Mouse (Mus musculus) C2C12 (cell line): ENCODE data around the gene Ephb3.

Experiments
- CTCF ChIP-seq: IDR thresholded peaks from one replicate; pipeline ENCODE4 v1.5.1; 2011; ENCODE audit not compliant: control insufficient read depth, insufficient read depth, insufficient read length
- FOSL1 ChIP-seq: IDR thresholded peaks from one replicate; pipeline ENCODE4 v1.8.0; 2011; ENCODE audit warnings: mild to moderate bottlenecking, low read length; ENCODE audit not compliant: poor library complexity, insufficient read depth, severe bottlenecking
- MAX ChIP-seq: IDR thresholded peaks from one replicate; pipeline ENCODE4 v1.6.1; 2011; ENCODE audit warnings: mild to moderate bottlenecking, control low read depth
- MYOG ChIP-seq: IDR thresholded peaks from one replicate; pipeline ENCODE4 v1.6.1; 2011; ENCODE audit not compliant: control insufficient read depth, insufficient read length; ENCODE audit errors: extremely low read depth
- USF1 ChIP-seq: IDR thresholded peaks from one replicate; pipeline ENCODE4 v1.6.1; 2011; ENCODE audit warnings: low read depth, mild to moderate bottlenecking, control low read depth, moderate library complexity

DNA sequence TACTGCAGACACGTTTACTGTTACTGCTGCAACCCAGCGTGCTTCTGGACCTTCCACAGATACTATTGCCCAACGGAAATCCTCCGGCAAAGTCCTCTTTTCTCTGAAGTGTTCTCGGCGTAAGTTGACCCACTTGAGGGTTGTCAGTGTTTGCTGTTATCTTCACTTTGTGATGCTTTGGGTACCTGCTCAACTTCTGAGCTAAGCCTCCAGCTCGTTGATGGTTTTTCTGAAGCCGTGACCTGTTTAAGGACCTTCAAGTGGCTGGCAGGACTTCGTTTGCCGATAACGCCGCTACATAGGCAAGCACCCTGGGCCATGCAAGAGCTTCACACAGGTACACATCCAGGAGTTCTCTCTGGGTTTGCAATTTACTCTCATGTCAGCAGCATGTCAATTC lies 10.4 kb upstream of the Ephb3 start:
- TF ChIP-seq CTCF (no peak), MAX (no peak), MYOG (no peak), USF1 (no peak), FOSL1 (no peak)
